Mouse (Mus musculus): Measurements from ENCODE around the gene Prl. TPM values are rescaled to one million over a fixed set of nuclear protein-coding genes. Genes with fewer than 3 reads are reported as not detected.

Prl gene
- not detected in 2 replicates for polyA plus RNA-seq (2015; fragmentation: Nextera tagmentation; extraction: Ambion mirVana)

DNA sequence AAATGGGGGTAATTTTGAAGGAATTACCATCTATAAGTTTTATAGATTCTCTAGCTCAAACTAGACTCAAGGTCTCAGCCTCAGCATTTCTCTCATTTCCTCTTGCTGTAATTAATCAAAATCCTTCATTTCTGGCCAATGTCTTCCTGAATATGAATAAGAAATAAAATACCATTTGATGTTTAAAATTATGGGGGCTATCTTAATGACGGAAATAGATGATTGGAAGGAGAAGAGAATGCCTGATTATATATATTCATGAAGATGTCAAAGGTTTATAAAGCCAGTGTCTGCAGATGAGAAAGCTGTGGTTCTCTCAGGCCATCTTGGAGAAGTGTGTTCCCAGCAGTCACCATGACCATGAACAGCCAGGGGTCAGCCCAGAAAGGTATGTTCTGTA is at the start of gene Prl:
Gene Prl (plus strand): TSS at position 301 of the 400 bp plus-strand sequence.
- 97% methylated on average over 1 of the region's 1 CpGs for WGBS
- Histone ChIP-seq H3K4me3 (replicated peaks; ENCODE audit: low read length) (no peak within 1 kb of the TSS), H3K4me1 (replicated peaks; ENCODE audit: control insufficient read depth, insufficient read depth, low read length) (no peaks in the 10 kb centered on the region), H3K36me3 (ENCODE audit: control insufficient read depth, insufficient read depth) (no peaks in the 10 kb centered on the region), H3K4me2 (ENCODE audit: low read length) (no peak within 1 kb of the TSS), H3K27me3 (replicated peaks; ENCODE audit: control insufficient read depth, insufficient read depth, low read length) (no peaks in the 10 kb centered on the region), H3K9me3 (ENCODE audit: control insufficient read depth, low read length) (no peaks in the 10 kb centered on the region), H3K27ac (ENCODE audit: low read length) (no peak within 1 kb of the TSS), H3K9ac (replicated peaks; ENCODE audit: low read depth, low read length) (no peak within 1 kb of the TSS)
- ATAC-seq: no peak

DNA sequence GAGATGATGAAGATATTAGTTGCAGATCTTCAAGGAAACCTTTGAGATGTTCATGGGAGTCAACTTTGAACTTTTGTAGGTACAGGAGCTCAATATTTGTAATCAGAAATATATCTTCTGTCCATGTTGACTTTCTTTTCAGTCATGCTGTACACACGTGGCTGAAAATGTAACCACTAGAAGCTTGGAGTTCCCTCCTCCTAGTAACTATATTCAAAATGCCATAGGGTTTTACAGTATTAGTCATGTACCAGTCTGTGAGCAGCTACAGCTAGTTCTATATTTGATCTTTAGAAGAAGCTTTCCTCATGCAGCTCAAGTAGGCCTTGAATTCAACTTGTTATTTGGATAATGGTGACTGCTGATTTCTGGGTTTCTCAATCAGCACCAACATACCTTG is 30.8 kb upstream of the Prl start:
- no peaks in the 10 kb centered on the region for H3K4me1 ChIP-seq (replicated peaks; ENCODE audit: control insufficient read depth, insufficient read depth, low read length)
- H3K9me3 ChIP-seq (ENCODE audit: control insufficient read depth, low read length): no peaks in the 10 kb centered on the region
- no peak overlapping the region for H3K4me3 ChIP-seq (replicated peaks; ENCODE audit: low read length)
- no peaks in the 10 kb centered on the region for H3K36me3 ChIP-seq (ENCODE audit: control insufficient read depth, insufficient read depth)
- no peak overlapping the region for H3K4me2 ChIP-seq (ENCODE audit: low read length)
- no peak overlapping the region for H3K9ac ChIP-seq (replicated peaks; ENCODE audit: low read depth, low read length)
- ATAC-seq: no peak
- no peaks in the 10 kb centered on the region for H3K27me3 ChIP-seq (replicated peaks; ENCODE audit: control insufficient read depth, insufficient read depth, low read length)
- WGBS: 93% methylated on average over 1 of the region's 1 CpGs
- no peak overlapping the region for H3K27ac ChIP-seq (ENCODE audit: low read length)

- Histone ChIP-seq H3K9me3 (ENCODE audit: control insufficient read depth, low read length) (no peaks in the 10 kb centered on the region), H3K4me3 (replicated peaks; ENCODE audit: low read length) (no peak overlapping the region), H3K4me2 (ENCODE audit: low read length) (no peak overlapping the region), H3K9ac (replicated peaks; ENCODE audit: low read depth, low read length) (no peak overlapping the region), H3K27me3 (replicated peaks; ENCODE audit: control insufficient read depth, insufficient read depth, low read length) (no peaks in the 10 kb centered on the region), H3K27ac (ENCODE audit: low read length) (no peak overlapping the region), H3K36me3 (ENCODE audit: control insufficient read depth, insufficient read depth) (no peaks in the 10 kb centered on the region), H3K4me1 (replicated peaks; ENCODE audit: control insufficient read depth, insufficient read depth, low read length) (no peaks in the 10 kb centered on the region)
- ATAC-seq: no peak
- 98% methylated on average over 1 of the region's 1 CpGs for WGBS
Measured at GRCm38 (mm10) chr13:27027376-27027775, 30.0 kb upstream of the Prl start.

DNA sequence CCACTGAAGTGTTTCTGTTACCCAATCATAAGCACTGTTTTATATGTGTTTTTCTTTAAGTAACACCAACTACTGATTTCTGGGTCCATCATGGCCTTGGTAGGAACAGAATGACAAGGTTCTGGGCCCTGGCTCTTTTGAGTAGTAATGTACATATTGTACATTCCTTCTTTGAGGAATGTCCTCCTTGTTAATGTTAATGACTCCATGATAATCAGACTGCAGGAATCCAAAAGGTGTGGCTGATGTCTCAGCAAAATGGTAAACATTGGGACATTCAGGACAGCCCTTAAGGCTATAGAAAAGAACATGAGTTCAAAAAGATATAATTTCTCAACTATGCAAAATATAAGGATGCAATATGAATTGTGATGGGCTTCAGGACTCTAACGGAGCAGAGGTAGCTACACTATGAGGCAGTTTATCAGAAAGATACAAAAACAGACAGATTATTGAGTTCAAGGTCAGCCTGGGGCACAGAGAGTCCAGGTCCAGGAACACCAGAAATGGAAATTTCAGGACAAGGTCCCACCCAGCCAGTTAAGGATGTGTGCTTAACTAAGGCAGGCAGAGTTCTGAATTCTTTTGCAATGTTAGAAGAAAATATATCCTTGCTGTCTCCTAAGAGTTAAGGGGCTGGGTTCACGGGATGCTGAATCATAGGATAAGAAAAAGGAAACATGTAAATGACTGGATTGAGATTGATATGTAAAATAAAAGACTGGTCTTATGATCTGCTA is 28.7 kb upstream of the Prl start:
- Histone ChIP-seq H3K36me3 (ENCODE audit: control insufficient read depth, insufficient read depth) (no peaks in the 10 kb centered on the region), H3K4me2 (ENCODE audit: low read length) (no peak overlapping the region), H3K4me3 (replicated peaks; ENCODE audit: low read length) (no peak overlapping the region), H3K9ac (replicated peaks; ENCODE audit: low read depth, low read length) (no peak overlapping the region), H3K9me3 (ENCODE audit: control insufficient read depth, low read length) (no peaks in the 10 kb centered on the region), H3K27me3 (replicated peaks; ENCODE audit: control insufficient read depth, insufficient read depth, low read length) (no peaks in the 10 kb centered on the region), H3K27ac (ENCODE audit: low read length) (no peak overlapping the region), H3K4me1 (replicated peaks; ENCODE audit: control insufficient read depth, insufficient read depth, low read length) (no peaks in the 10 kb centered on the region)
- WGBS: 86% methylated on average over 2 of the region's 2 CpGs
- ATAC-seq: no peak

GRCm38 (mm10) chr13:27031101-27031852 is 26.1 kb upstream of the Prl start:
- WGBS: 16% methylated on average over 4 of the region's 4 CpGs
- no peaks in the 10 kb centered on the region for H3K36me3 ChIP-seq (ENCODE audit: control insufficient read depth, insufficient read depth)
- H3K9me3 ChIP-seq (ENCODE audit: control insufficient read depth, low read length): no peaks in the 10 kb centered on the region
- H3K9ac ChIP-seq (replicated peaks; ENCODE audit: low read depth, low read length): no peak overlapping the region
- no peaks in the 10 kb centered on the region for H3K27me3 ChIP-seq (replicated peaks; ENCODE audit: control insufficient read depth, insufficient read depth, low read length)
- ATAC-seq: no peak
- H3K27ac ChIP-seq (ENCODE audit: low read length): no peak overlapping the region
- H3K4me3 ChIP-seq (replicated peaks; ENCODE audit: low read length): no peak overlapping the region
- H3K4me1 ChIP-seq (replicated peaks; ENCODE audit: control insufficient read depth, insufficient read depth, low read length): no peaks in the 10 kb centered on the region
- no peak overlapping the region for H3K4me2 ChIP-seq (ENCODE audit: low read length)

GRCm38 (mm10) chr13:27031853-27032240 is 25.5 kb upstream of the Prl start:
- WGBS: 70% methylated on average over 1 of the region's 1 CpGs
- no peaks in the 10 kb centered on the region for H3K27me3 ChIP-seq (replicated peaks; ENCODE audit: control insufficient read depth, insufficient read depth, low read length)
- H3K27ac ChIP-seq (ENCODE audit: low read length): no peak overlapping the region
- H3K9ac ChIP-seq (replicated peaks; ENCODE audit: low read depth, low read length): no peak overlapping the region
- H3K4me3 ChIP-seq (replicated peaks; ENCODE audit: low read length): no peak overlapping the region
- no peak overlapping the region for H3K4me2 ChIP-seq (ENCODE audit: low read length)
- no peaks in the 10 kb centered on the region for H3K36me3 ChIP-seq (ENCODE audit: control insufficient read depth, insufficient read depth)
- H3K9me3 ChIP-seq (ENCODE audit: control insufficient read depth, low read length): no peaks in the 10 kb centered on the region
- no peak for ATAC-seq
- no peaks in the 10 kb centered on the region for H3K4me1 ChIP-seq (replicated peaks; ENCODE audit: control insufficient read depth, insufficient read depth, low read length)

- no peak overlapping the region for H3K4me3 ChIP-seq (replicated peaks; ENCODE audit: low read length)
- no peak for ATAC-seq
- 94% methylated on average over 2 of the region's 2 CpGs for WGBS
Measured at GRCm38 (mm10) chr13:27032998-27033397, 24.4 kb upstream of the Prl start.

DNA sequence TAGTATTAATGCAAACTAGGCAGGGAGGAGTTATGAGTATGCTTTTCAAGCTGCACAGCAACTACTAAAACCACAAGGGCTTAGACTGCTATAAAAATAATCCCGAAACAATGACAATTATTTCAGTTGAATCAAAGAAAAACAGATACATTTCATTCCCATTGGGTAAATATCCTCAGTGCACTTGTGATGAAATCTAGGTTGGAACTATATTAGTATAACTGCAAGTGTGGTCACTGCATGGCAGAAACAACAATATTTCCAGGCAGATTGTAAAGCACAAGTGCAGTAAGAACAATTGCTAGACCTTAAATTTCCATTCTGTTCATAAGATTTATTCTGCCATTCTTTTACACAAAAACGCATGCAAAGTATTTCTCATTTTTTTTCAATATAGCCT is 15.2 kb upstream of the Prl start:
- no peak for ATAC-seq
- Histone ChIP-seq H3K27ac (ENCODE audit: low read length) (no peak overlapping the region), H3K4me3 (replicated peaks; ENCODE audit: low read length) (no peak overlapping the region), H3K4me2 (ENCODE audit: low read length) (no peak overlapping the region), H3K27me3 (replicated peaks; ENCODE audit: control insufficient read depth, insufficient read depth, low read length) (no peaks in the 10 kb centered on the region), H3K4me1 (replicated peaks; ENCODE audit: control insufficient read depth, insufficient read depth, low read length) (no peaks in the 10 kb centered on the region), H3K36me3 (ENCODE audit: control insufficient read depth, insufficient read depth) (no peaks in the 10 kb centered on the region), H3K9ac (replicated peaks; ENCODE audit: low read depth, low read length) (no peak overlapping the region), H3K9me3 (ENCODE audit: control insufficient read depth, low read length) (no peaks in the 10 kb centered on the region)
- 90% methylated on average over 2 of the region's 2 CpGs for WGBS

More at GRCm38 (mm10) chr13:27032998-27033397, 24.4 kb upstream of the Prl start:
- H3K4me2 ChIP-seq (ENCODE audit: low read length): no peak overlapping the region
- H3K9me3 ChIP-seq (ENCODE audit: control insufficient read depth, low read length): no peaks in the 10 kb centered on the region
- H3K4me1 ChIP-seq (replicated peaks; ENCODE audit: control insufficient read depth, insufficient read depth, low read length): no peaks in the 10 kb centered on the region
- no peaks in the 10 kb centered on the region for H3K27me3 ChIP-seq (replicated peaks; ENCODE audit: control insufficient read depth, insufficient read depth, low read length)
- H3K27ac ChIP-seq (ENCODE audit: low read length): no peak overlapping the region
- no peak overlapping the region for H3K9ac ChIP-seq (replicated peaks; ENCODE audit: low read depth, low read length)
- no peaks in the 10 kb centered on the region for H3K36me3 ChIP-seq (ENCODE audit: control insufficient read depth, insufficient read depth)

DNA sequence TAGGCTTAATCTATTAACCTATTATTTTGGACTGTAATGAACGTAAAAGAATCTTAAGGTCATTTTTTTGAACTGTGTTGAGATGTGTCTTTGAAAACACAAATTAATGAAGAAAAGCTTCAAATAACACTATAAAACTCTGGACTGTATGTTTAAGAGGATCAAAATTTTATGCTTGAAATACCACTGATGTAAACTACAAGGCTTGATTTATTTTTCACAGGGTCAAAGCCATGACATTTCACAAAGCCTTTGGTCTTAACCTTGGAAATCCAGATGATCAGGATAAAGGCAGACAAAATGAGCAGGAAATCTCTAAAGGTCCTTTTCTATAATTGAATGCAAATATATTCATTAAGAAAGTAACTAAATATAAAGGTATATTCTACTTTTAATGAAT is 14.0 kb upstream of the Prl start:
- Histone ChIP-seq H3K4me3 (replicated peaks; ENCODE audit: low read length) (no peak overlapping the region), H3K9me3 (ENCODE audit: control insufficient read depth, low read length) (no peaks in the 10 kb centered on the region), H3K27ac (ENCODE audit: low read length) (no peak overlapping the region), H3K36me3 (ENCODE audit: control insufficient read depth, insufficient read depth) (no peaks in the 10 kb centered on the region), H3K4me1 (replicated peaks; ENCODE audit: control insufficient read depth, insufficient read depth, low read length) (no peaks in the 10 kb centered on the region), H3K4me2 (ENCODE audit: low read length) (no peak overlapping the region), H3K27me3 (replicated peaks; ENCODE audit: control insufficient read depth, insufficient read depth, low read length) (no peaks in the 10 kb centered on the region), H3K9ac (replicated peaks; ENCODE audit: low read depth, low read length) (no peak overlapping the region)
- 80% methylated on average over 1 of the region's 1 CpGs for WGBS
- ATAC-seq: no peak

Data from forebrain, embryonic 16.5 days (tissue).